Mouse (Mus musculus) ovary, adult 2 months (tissue): Measurements from ENCODE around the gene Il19. TPM values are rescaled to one million over a fixed set of nuclear protein-coding genes. Genes with fewer than 3 reads are reported as not detected.

Source experiments
- polyA plus RNA-seq: library from polyadenylated mRNA; depleted of rRNA; stranded (reverse); fragments of >200 nt; gene quantifications from 2 replicates; pipeline ENCODE4 v1.2.3, GENCODE M21; 2012; rRNA removed

The Il19 gene
- not detected in 2 replicates for polyA plus RNA-seq

GRCm38 (mm10) chr1:130940065-130940687, at the start of gene Il19:
TSS of gene Il19 (minus strand) at chr1:130940115.

GRCm38 (mm10) chr1:130911401-130912010, 28.4 kb downstream of the Il19 start, which contains the start of gene Il20:
TSS of gene Il20 (minus strand) at chr1:130911451.

DNA sequence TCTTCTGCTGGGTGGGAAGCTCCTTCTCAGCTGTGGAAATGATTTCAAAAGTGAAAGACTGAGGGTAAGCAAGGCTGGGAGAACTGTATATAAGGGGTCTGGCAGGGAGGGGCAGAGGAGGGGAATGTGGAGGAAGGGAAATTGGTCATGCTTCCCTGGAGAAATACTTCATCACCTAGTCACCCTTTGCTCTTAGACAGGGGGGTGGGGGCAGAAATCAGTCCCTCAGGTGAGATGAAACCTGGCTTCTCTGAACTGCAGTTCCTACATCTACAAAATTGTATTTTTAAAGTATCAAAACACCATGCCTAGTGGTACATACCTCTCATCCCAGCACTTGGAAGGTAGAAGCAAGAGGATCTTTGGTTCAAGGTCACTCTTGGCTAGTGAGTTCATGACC, 52.6 kb downstream of the Il19 start, which contains the start of gene Il24:
Il24 (minus strand) TSS at position 101 of the 400 bp plus-strand sequence.

Other genes with a start within 250 kb of the Il19 start
- gene Gm29427, start 224.3 kb downstream of the Il19 start, polyA plus RNA-seq, result not detected in 2 replicates
- gene Yod1, start 222.8 kb downstream of the Il19 start, polyA plus RNA-seq, result 1.7 and 1.9 TPM in 2 replicates
- 8.6 and 10.9 TPM in 2 replicates for gene Pfkfb2, start 210.9 kb downstream of the Il19 start, polyA plus RNA-seq
- gene AA986860, start 208.1 kb downstream of the Il19 start, polyA plus RNA-seq, result 0.83 and 0.97 TPM in 2 replicates
- gene Fcamr, start 139.2 kb downstream of the Il19 start, polyA plus RNA-seq, result 0.08 and 0.15 TPM in 2 replicates
- gene Pigr, start 113.4 kb downstream of the Il19 start, polyA plus RNA-seq, result 2.7 and 5.8 TPM in 2 replicates
- 0.35 and 0.46 TPM in 2 replicates for gene Fcmr, start 74.4 kb downstream of the Il19 start, polyA plus RNA-seq
- gene Il24, start 52.7 kb downstream of the Il19 start, polyA plus RNA-seq, result 0.18 TPM in 1 of 2 replicates, not detected in the other
- not detected in 2 replicates for gene Il20, start 28.7 kb downstream of the Il19 start, polyA plus RNA-seq
- not detected in 2 replicates for gene Il10, start 79.7 kb upstream of the Il19 start, polyA plus RNA-seq
- 102 and 114 TPM in 2 replicates for gene Mapkapk2, start 157.7 kb upstream of the Il19 start, polyA plus RNA-seq
- 6.6 and 7.0 TPM in 2 replicates for gene Dyrk3, start 198.2 kb upstream of the Il19 start, polyA plus RNA-seq
- gene Eif2d, start 213.1 kb upstream of the Il19 start, polyA plus RNA-seq, result 36.8 and 39.1 TPM in 2 replicates